Mouse (Mus musculus): Measurements from ENCODE around the gene Gak. TPM values are rescaled to one million over a fixed set of nuclear protein-coding genes. Genes with fewer than 3 reads are reported as not detected.

Gene Gak
- total RNA-seq (2018; cell fraction: chromatin; rRNA removed) = 100 to 1,000 TPM; 171 to 386 (median 270) TPM
- total RNA-seq (2018; cell fraction: cytosol; rRNA removed) = 100 to 1,000 TPM in 20 of 26 experiments, 10 to 100 TPM in 6; 90.1 to 119 (median 107) TPM
- total RNA-seq (2018; cell fraction: nucleus; rRNA removed) = 100 to 1,000 TPM; 124 to 231 (median 179) TPM
- polyA plus RNA-seq (2018) = 90.7 to 115 TPM (median 92.4 TPM) in 3 replicates

- Histone ChIP-seq H3K79me2 (ENCODE audit: inconsistent target) (peaks cover 55% of the 10 kb centered on the region), H3K36me3 (ENCODE audit: inconsistent target) (peaks cover 2% of the 10 kb centered on the region; the same call in 1 of the 2 replicates), H3K27ac (peak within 1 kb of the TSS; percentile 82), H3K4me3 (ENCODE audit: inconsistent target) (peak within 1 kb of the TSS; percentile 96)
- under 1% methylated on average over 58 of the region's 58 CpGs for WGBS (ENCODE audit: missing documents)
Observed at GRCm38 (mm10) chr5:108629634-108630483, at the start of gene Gak, which contains the start of gene Tmem175. TSS of gene Gak (minus strand) at chr5:108629755. TSS of gene Tmem175 (plus strand) at chr5:108629770.

DNA sequence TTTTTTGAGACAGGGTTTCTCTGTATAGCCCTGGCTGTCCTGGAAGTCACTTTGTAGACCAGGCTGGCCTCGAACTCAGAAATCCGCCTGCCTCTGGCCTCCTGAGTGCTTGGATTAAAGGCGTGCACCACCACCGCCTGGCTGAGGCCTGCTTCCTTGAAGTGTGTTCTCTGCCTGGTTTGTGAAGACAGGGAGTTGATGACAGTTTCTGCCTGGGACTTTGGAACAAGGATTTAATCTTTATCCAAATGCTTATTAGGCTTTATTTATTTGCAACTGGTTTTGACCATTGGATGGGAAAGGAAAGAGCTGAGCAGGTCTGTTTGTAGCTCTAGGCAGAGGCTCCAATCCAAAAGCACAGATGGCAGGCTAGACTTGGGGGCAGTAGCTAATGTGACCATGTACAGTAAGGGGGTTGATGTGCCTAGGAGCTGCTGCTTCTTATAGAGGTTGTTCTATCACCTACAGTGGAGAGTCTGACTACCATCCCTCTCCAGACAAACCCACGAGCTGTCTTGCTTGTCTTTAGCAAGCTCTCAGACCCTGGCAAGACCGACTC is 48.8 kb upstream of the Gak start:
- H3K27ac ChIP-seq = no peak overlapping the region
- no peaks in the 10 kb centered on the region; the same call in 1 of the 2 replicates for H3K79me2 ChIP-seq (ENCODE audit: inconsistent target)
- no peak overlapping the region for H3K4me3 ChIP-seq (ENCODE audit: inconsistent target)
- H3K36me3 ChIP-seq (ENCODE audit: inconsistent target) = peaks cover 27% of the 10 kb centered on the region
- WGBS (ENCODE audit: missing documents) = 85% methylated on average over 6 of the region's 6 CpGs

- Histone ChIP-seq H3K4me3 (ENCODE audit: inconsistent target) (no peak overlapping the region), H3K36me3 (ENCODE audit: inconsistent target) (peaks cover 27% of the 10 kb centered on the region), H3K27ac (no peak overlapping the region), H3K79me2 (ENCODE audit: inconsistent target) (no peaks in the 10 kb centered on the region; the same call in 1 of the 2 replicates)
- 82% methylated on average over 25 of the region's 25 CpGs for WGBS (ENCODE audit: missing documents)
Observed at GRCm38 (mm10) chr5:108677605-108678295, 48.2 kb upstream of the Gak start.

- no peak overlapping the region for H3K27ac ChIP-seq
- no peak overlapping the region for H3K4me3 ChIP-seq (ENCODE audit: inconsistent target)
- no peaks in the 10 kb centered on the region; the same call in 1 of the 2 replicates for H3K79me2 ChIP-seq (ENCODE audit: inconsistent target)
- WGBS (ENCODE audit: missing documents) = 92% methylated on average over 5 of the region's 5 CpGs
- peaks cover 34% of the 10 kb centered on the region for H3K36me3 ChIP-seq (ENCODE audit: inconsistent target)
Observed at GRCm38 (mm10) chr5:108676772-108677498, 47.4 kb upstream of the Gak start.

- Histone ChIP-seq H3K27ac (no peak within 1 kb of the TSS), H3K36me3 (ENCODE audit: inconsistent target) (peaks cover 34% of the 10 kb centered on the region), H3K79me2 (ENCODE audit: inconsistent target) (peaks cover 9% of the 10 kb centered on the region; the same call in 1 of the 2 replicates), H3K4me3 (ENCODE audit: inconsistent target) (no peak within 1 kb of the TSS)
- 91% methylated on average over 9 of the region's 9 CpGs for WGBS (ENCODE audit: missing documents)
Observed at GRCm38 (mm10) chr5:108675251-108675816, 45.8 kb upstream of the Gak start, which contains the start of gene Slc26a1. TSS of gene Slc26a1 (minus strand) at chr5:108675569.

DNA sequence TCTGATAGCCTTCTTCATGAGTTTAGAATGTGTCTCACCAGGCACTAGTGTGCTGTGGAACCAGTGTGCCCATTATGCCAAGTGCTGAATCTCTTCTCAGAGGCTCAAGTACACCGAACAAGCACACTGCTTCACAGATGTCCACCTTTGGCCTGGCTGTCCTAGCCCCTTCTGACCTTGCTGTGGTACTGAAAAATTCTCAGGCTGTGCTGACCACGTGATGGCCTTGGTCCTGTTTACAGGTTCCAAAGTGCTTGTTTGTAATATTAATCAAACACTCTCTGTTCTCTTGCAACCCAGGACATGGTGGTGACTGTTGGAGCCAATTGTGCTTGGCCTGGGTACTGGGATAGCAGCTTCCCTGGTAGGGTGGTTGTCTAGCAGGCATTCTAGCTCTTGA is 45.1 kb upstream of the Gak start:
- WGBS (ENCODE audit: missing documents) = 100% methylated on average over 2 of the region's 2 CpGs
- Histone ChIP-seq H3K27ac (no peak overlapping the region), H3K4me3 (ENCODE audit: inconsistent target) (no peak overlapping the region), H3K79me2 (ENCODE audit: inconsistent target) (peaks cover 17% of the 10 kb centered on the region), H3K36me3 (ENCODE audit: inconsistent target) (peaks cover 31% of the 10 kb centered on the region)

DNA sequence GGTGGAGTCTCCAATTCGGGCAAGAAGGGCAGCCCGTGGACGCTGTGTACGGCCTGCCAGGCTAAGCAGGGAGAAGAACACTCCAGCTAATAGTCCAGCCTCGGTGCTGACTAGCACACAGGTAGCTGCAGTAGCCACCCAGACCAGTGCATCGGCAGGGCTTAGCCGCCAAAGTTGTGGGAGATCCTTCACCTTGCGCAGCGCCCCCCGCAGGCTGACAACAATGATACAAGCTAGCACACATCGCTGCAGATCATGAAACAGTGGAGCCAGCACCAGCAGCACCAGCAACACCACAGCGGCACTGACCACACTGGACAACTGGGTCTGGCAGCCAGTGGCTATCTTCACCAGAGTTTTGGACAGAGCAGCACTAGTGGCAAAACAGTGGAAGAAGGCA is 42.2 kb upstream of the Gak start:
- WGBS (ENCODE audit: missing documents) = 91% methylated on average over 11 of the region's 12 CpGs
- H3K36me3 ChIP-seq (ENCODE audit: inconsistent target) = peaks cover 31% of the 10 kb centered on the region
- peaks cover 22% of the 10 kb centered on the region for H3K79me2 ChIP-seq (ENCODE audit: inconsistent target)
- H3K4me3 ChIP-seq (ENCODE audit: inconsistent target) = no peak overlapping the region
- no peak overlapping the region for H3K27ac ChIP-seq

DNA sequence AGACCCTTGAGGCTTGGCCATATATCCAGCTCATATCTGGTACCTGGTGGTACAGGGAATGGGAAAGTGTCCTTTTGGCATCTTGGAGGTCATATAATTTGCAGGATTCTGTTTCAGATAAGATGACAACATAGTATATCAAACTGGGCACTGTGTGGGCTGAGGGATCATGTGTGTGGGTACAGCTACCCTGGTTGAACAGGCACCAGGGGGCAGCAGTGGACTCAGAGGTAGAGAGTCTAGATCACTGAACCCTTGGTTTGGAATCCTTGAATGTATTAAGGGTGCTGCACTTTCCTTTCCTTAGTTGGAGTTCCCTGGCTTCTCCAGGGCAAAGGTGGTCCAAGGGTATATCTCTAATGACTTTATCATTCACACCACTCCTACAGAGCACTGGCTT is 41.2 kb upstream of the Gak start:
- Histone ChIP-seq H3K79me2 (ENCODE audit: inconsistent target) (peaks cover 22% of the 10 kb centered on the region), H3K4me3 (ENCODE audit: inconsistent target) (no peak overlapping the region), H3K27ac (no peak overlapping the region), H3K36me3 (ENCODE audit: inconsistent target) (peaks cover 31% of the 10 kb centered on the region)

- Histone ChIP-seq H3K79me2 (ENCODE audit: inconsistent target) (peaks cover 22% of the 10 kb centered on the region), H3K4me3 (ENCODE audit: inconsistent target) (peak overlapping the region; percentile 80), H3K36me3 (ENCODE audit: inconsistent target) (peaks cover 31% of the 10 kb centered on the region), H3K27ac (peak overlapping the region; percentile 95)
- 67% methylated on average over 9 of the region's 9 CpGs for WGBS (ENCODE audit: missing documents)
Observed at GRCm38 (mm10) chr5:108669986-108670385, 40.4 kb upstream of the Gak start.

DNA sequence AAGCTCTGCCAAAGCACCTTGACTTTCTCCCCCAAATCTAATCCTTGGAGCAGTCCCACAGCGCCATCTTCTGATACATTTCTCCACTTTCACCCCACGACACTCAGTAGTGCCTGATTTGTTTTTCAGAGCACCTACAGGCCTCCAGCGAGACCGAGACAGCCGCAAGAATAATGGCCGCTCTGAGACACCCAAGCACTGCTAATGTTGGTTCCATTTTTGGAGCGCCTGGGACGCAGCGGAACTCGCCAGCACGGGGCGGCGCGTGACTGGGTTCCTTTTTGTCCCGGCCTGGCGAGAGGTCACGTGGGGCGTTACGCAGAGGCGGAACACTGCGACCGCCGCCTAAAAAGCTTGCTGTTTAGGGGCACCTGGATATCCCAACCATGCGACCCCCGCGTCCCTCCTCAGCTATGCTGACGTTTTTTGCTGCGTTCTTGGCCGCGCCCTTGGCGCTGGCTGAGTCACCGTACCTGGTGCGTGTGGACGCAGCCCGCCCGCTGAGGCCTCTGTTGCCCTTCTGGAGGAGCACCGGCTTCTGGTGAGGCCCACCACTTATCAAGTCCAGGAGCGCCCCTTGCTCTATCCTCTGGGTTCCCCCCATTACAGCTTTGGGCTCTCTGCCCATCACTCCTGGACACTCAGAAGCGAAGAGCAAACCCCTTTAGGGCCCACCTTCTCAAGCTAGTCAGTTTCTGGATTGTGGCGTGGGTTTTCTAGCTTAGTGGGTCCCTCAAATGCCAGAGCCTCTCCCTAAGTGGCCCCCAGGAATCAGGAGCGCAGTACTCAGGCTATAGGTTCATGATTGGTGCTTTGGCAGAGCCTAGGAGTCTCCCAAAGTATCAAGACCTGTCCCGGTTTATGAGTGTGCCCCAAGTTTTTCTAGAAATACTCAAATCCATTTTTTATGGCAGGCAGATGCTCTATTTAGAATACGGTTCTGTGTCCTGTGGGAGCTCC is 39.7 kb upstream of the Gak start, which contains the start of gene Dgkq:
TSS of gene Dgkq (minus strand) at position 696 of the 960 bp plus-strand sequence.
- H3K36me3 ChIP-seq (ENCODE audit: inconsistent target) = peaks cover 31% of the 10 kb centered on the region
- H3K4me3 ChIP-seq (ENCODE audit: inconsistent target) = peak within 1 kb of the TSS; percentile 80
- WGBS (ENCODE audit: missing documents) = 4% methylated on average over 43 of the region's 43 CpGs
- H3K79me2 ChIP-seq (ENCODE audit: inconsistent target) = peaks cover 22% of the 10 kb centered on the region
- peak within 1 kb of the TSS; percentile 95 for H3K27ac ChIP-seq

DNA sequence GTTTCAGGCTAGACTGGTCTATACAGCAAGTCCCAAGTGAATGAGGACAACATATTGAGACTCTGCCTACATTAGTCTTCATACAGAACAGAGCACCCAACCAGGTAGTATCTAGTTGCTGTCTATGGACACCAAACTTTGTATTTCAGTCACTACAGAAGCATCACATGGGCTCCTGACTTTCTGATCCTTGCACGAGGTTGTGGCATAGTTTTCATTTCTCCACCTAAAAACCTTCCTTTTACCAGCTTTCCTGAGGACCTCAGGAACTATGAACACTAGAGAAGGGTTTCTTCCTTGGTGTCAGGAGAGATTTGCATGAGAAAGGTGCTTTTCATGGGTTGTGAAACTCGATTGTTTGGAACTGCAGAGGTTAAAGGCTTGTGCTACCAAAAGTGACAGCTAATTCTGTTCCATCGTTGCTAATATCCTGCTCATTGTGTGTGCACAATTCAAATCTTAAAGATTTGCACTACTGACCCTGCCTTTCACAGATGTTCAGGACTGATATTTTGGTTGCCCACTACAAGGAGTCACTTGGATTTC is 38.9 kb upstream of the Gak start:
- whole genome bisulfite sequencing (ENCODE audit: missing documents) = 17% methylated on average over 3 of the region's 3 CpGs
- H3K27ac ChIP-seq = peak overlapping the region; percentile 95

GRCm38 (mm10) chr5:108667370-108667769 is 37.8 kb upstream of the Gak start:
- Histone ChIP-seq H3K4me3 (ENCODE audit: inconsistent target) (no peak overlapping the region), H3K27ac (no peak overlapping the region), H3K79me2 (ENCODE audit: inconsistent target) (peaks cover 22% of the 10 kb centered on the region), H3K36me3 (ENCODE audit: inconsistent target) (peaks cover 16% of the 10 kb centered on the region)
- 89% methylated on average over 2 of the region's 2 CpGs for WGBS (ENCODE audit: missing documents)

More for the DNA sequence above, 38.9 kb upstream of the Gak start:
- Histone ChIP-seq H3K79me2 (ENCODE audit: inconsistent target) (peaks cover 22% of the 10 kb centered on the region), H3K36me3 (ENCODE audit: inconsistent target) (peaks cover 27% of the 10 kb centered on the region), H3K4me3 (ENCODE audit: inconsistent target) (peak overlapping the region; percentile 80; the same call in 1 of the 2 replicates)

Measured in macrophage (primary cell).